Mouse (Mus musculus) kidney, postnatal 14 days (tissue): ENCODE results near the gene Olfr1137.

ENCODE experiments used
- DNase-seq: peaks from one replicate; pipeline ENCODE4 v3.0.0; 2022; ENCODE audit warnings: mixed read lengths

The Olfr1137 gene

GRCm38 (mm10) chr2:87713079-87713478, at the start of gene Olfr1137:
TSS of gene Olfr1137 (minus strand) at chr2:87713179.
- no peak for DNase-seq

- DNase-seq = no peak
Measured at GRCm38 (mm10) chr2:87753891-87754290, 40.9 kb upstream of the Olfr1137 start, which contains the start of gene Olfr1141. TSS of gene Olfr1141 (minus strand) at chr2:87753991.

GRCm38 (mm10) chr2:87743452-87743851, 30.5 kb upstream of the Olfr1137 start, which contains the start of gene Olfr1140:
TSS of gene Olfr1140 (plus strand) at chr2:87743752.
- no peak for DNase-seq

GRCm38 (mm10) chr2:87739878-87740277, 26.9 kb upstream of the Olfr1137 start, which contains the start of gene Olfr1138:
TSS of gene Olfr1138 (minus strand) at chr2:87739978.
- DNase-seq = no peak

GRCm38 (mm10) chr2:87693847-87694246, 19.1 kb downstream of the Olfr1137 start, which contains the start of gene Olfr1136:
TSS of gene Olfr1136 (minus strand) at chr2:87693947.
- no peak for DNase-seq

- no peak for DNase-seq
Measured at GRCm38 (mm10) chr2:87673564-87673963, 39.4 kb downstream of the Olfr1137 start, which contains the start of gene Olfr1135. TSS of gene Olfr1135 (minus strand) at chr2:87673664.
